Mouse (Mus musculus) limb, embryonic 13.5 days (tissue): ENCODE data around the gene Olfr1186. TPM values are rescaled to one million over a fixed set of nuclear protein-coding genes. Genes with fewer than 3 reads are reported as not detected.
"Not testable (repeated sequence)": the region's sequence is repeated elsewhere in the genome, so short reads cannot be mapped to it uniquely, and the experiment has no call there.

Experiments
- ATAC-seq: fragments of 200-750 bp; cut with Nextera tagmentation; 2 replicates; pipeline ENCODE4 v1.8.0; 2017; ENCODE audit warnings: low read depth, moderate number of reproducible peaks, moderate TSS enrichment; ENCODE audit not compliant: low FRiP score
- H3K27ac ChIP-seq: fragments of 300-500 bp; sonication (generic); 2 replicates; pipeline ENCODE4 v1.5.1; 2015; ENCODE audit warnings: inconsistent platforms, mild to moderate bottlenecking, moderate library complexity
- H3K27me3 ChIP-seq: fragments of 300-500 bp; sonication (generic); 2 replicates; pipeline ENCODE4 v1.6.1; 2015; ENCODE audit warnings: mild to moderate bottlenecking, inconsistent platforms
- H3K36me3 ChIP-seq: fragments of 300-500 bp; sonication (generic); 2 replicates; pipeline ENCODE4 v1.6.1; 2015; ENCODE audit warnings: inconsistent platforms, mild to moderate bottlenecking, moderate library complexity
- H3K4me1 ChIP-seq: fragments of 300-500 bp; sonication (generic); 2 replicates; pipeline ENCODE4 v1.6.1; 2015; ENCODE audit warnings: inconsistent platforms
- H3K4me2 ChIP-seq: fragments of 300-500 bp; sonication (generic); replicated peaks from 2 replicates; pipeline ENCODE4 v1.6.1; 2015; ENCODE audit warnings: inconsistent platforms, mild to moderate bottlenecking, moderate library complexity
- H3K4me3 ChIP-seq: fragments of 300-500 bp; sonication (generic); 2 replicates; pipeline ENCODE4 v1.5.1; 2015; ENCODE audit warnings: moderate library complexity, mild to moderate bottlenecking, inconsistent platforms
- H3K9ac ChIP-seq: fragments of 300-500 bp; sonication (generic); 2 replicates; pipeline ENCODE4 v1.6.1; 2015; ENCODE audit warnings: mild to moderate bottlenecking, inconsistent platforms
- H3K9me3 ChIP-seq: fragments of 300-500 bp; sonication (generic); 2 replicates; pipeline ENCODE4 v1.6.1; 2016; ENCODE audit warnings: inconsistent platforms
- WGBS: fragments of 180-500 bp; shearing (Covaris S2); methylation state at CpG from one replicate; pipeline ENCODE4 v1.1.7; 2015; 5-methylcytosine and 5-hydroxymethylcytosine counted together
- polyA plus RNA-seq: library from polyadenylated mRNA; unstranded; fragments of >200 nt; fragmentation: Nextera tagmentation; extraction: Ambion mirVana; gene quantifications from 2 replicates; pipeline ENCODE4 v1.2.1, GENCODE M21; 2015

Gene Olfr1186
- not detected in 2 replicates for polyA plus RNA-seq

GRCm38 (mm10) chr2:88518251-88518650, at the start of gene Olfr1186:
Gene Olfr1186 (plus strand): TSS chr2:88518551.
- H3K4me3 ChIP-seq = no peak within 1 kb of the TSS
- H3K27me3 ChIP-seq = no peaks in the 10 kb centered on the region
- no peak within 1 kb of the TSS for H3K9ac ChIP-seq
- H3K27ac ChIP-seq = no peak within 1 kb of the TSS
- 78% methylated on average over 2 of the region's 2 CpGs for WGBS
- H3K4me2 ChIP-seq = no peak within 1 kb of the TSS
- no peaks in the 10 kb centered on the region for H3K36me3 ChIP-seq
- H3K4me1 ChIP-seq = no peaks in the 10 kb centered on the region
- no peak for ATAC-seq
- H3K9me3 ChIP-seq = no peaks in the 10 kb centered on the region

GRCm38 (mm10) chr2:88483298-88483697, 35.1 kb upstream of the Olfr1186 start, which contains the start of gene Olfr1184:
Gene Olfr1184 (plus strand): TSS chr2:88483598.
- no peaks in the 10 kb centered on the region for H3K4me1 ChIP-seq
- WGBS = 81% methylated on average over 2 of the region's 2 CpGs
- H3K9ac ChIP-seq = no peak within 1 kb of the TSS

GRCm38 (mm10) chr2:88493020-88493419, 25.3 kb upstream of the Olfr1186 start, which contains the start of gene Olfr1185-ps1:
Gene Olfr1185-ps1 (plus strand): TSS chr2:88493320.
- no peak within 1 kb of the TSS for H3K27ac ChIP-seq
- ATAC-seq = no peak
- no peaks in the 10 kb centered on the region for H3K4me1 ChIP-seq
- no peaks in the 10 kb centered on the region for H3K9me3 ChIP-seq
- WGBS = 72% methylated on average over 2 of the region's 2 CpGs
- no peaks in the 10 kb centered on the region for H3K36me3 ChIP-seq
- H3K4me3 ChIP-seq = no peak within 1 kb of the TSS
- H3K9ac ChIP-seq = no peak within 1 kb of the TSS
- H3K4me2 ChIP-seq = no peak within 1 kb of the TSS
- no peaks in the 10 kb centered on the region for H3K27me3 ChIP-seq

More at GRCm38 (mm10) chr2:88483298-88483697, 35.1 kb upstream of the Olfr1186 start, which contains the start of gene Olfr1184:
- Histone ChIP-seq H3K9me3 (no peaks in the 10 kb centered on the region), H3K4me3 (no peak within 1 kb of the TSS), H3K36me3 (no peaks in the 10 kb centered on the region), H3K27ac (no peak within 1 kb of the TSS), H3K4me2 (no peak within 1 kb of the TSS), H3K27me3 (no peaks in the 10 kb centered on the region)
- ATAC-seq = no peak

GRCm38 (mm10) chr2:88525720-88526119, 7.4 kb downstream of the Olfr1186 start:
- H3K4me3 ChIP-seq = no peak overlapping the region
- no peaks in the 10 kb centered on the region for H3K4me1 ChIP-seq
- 69% methylated on average over 3 of the region's 3 CpGs for WGBS
- no peak overlapping the region for H3K4me2 ChIP-seq
- no peaks in the 10 kb centered on the region for H3K36me3 ChIP-seq
- no peaks in the 10 kb centered on the region for H3K27me3 ChIP-seq
- no peaks in the 10 kb centered on the region for H3K9me3 ChIP-seq
- ATAC-seq = no peak
- H3K27ac ChIP-seq = no peak overlapping the region
- H3K9ac ChIP-seq = no peak overlapping the region

- H3K9ac ChIP-seq = no peak within 1 kb of the TSS
- H3K4me2 ChIP-seq = no peak within 1 kb of the TSS
- no peaks in the 10 kb centered on the region for H3K4me1 ChIP-seq
- WGBS = 89% methylated on average over 2 of the region's 2 CpGs
- no peak within 1 kb of the TSS for H3K4me3 ChIP-seq
- H3K9me3 ChIP-seq = no peaks in the 10 kb centered on the region
- H3K27me3 ChIP-seq = no peaks in the 10 kb centered on the region
- H3K27ac ChIP-seq = no peak within 1 kb of the TSS
- H3K36me3 ChIP-seq = no peaks in the 10 kb centered on the region
- ATAC-seq = no peak
Measured at GRCm38 (mm10) chr2:88556635-88557034, 38.3 kb downstream of the Olfr1186 start, which contains the start of gene Olfr1188. Gene Olfr1188 (plus strand): TSS chr2:88556935.

- not testable (repeated sequence) for H3K36me3 ChIP-seq, H3K27me3 ChIP-seq, H3K4me2 ChIP-seq, H3K9ac ChIP-seq, H3K27ac ChIP-seq, H3K9me3 ChIP-seq, H3K4me3 ChIP-seq, H3K4me1 ChIP-seq, ATAC-seq
- WGBS = 93% methylated on average over 12 of the region's 12 CpGs
Measured at GRCm38 (mm10) chr2:88572696-88573095, 54.3 kb downstream of the Olfr1186 start.

Other genes with a start within 250 kb of the Olfr1186 start
- not detected in 2 replicates for gene Olfr1173, start 238.7 kb upstream of the Olfr1186 start, polyA plus RNA-seq
- gene Olfr1174-ps, start 203.4 kb upstream of the Olfr1186 start, polyA plus RNA-seq = not detected in 2 replicates
- gene Olfr1175-ps, start 191.3 kb upstream of the Olfr1186 start, polyA plus RNA-seq = not detected in 2 replicates
- gene Olfr1176, start 181.8 kb upstream of the Olfr1186 start, polyA plus RNA-seq = not detected in 2 replicates
- not detected in 2 replicates for gene Olfr1177-ps, start 172.1 kb upstream of the Olfr1186 start, polyA plus RNA-seq
- gene Olfr1178, start 131.5 kb upstream of the Olfr1186 start, polyA plus RNA-seq = not detected in 2 replicates
- not detected in 2 replicates for gene Olfr1179, start 112.1 kb upstream of the Olfr1186 start, polyA plus RNA-seq
- not detected in 2 replicates for gene Olfr1180, start 99.4 kb upstream of the Olfr1186 start, polyA plus RNA-seq
- not detected in 2 replicates for gene Olfr1181, start 92.4 kb upstream of the Olfr1186 start, polyA plus RNA-seq
- gene Gm13757, start 69.4 kb upstream of the Olfr1186 start, polyA plus RNA-seq = not detected in 2 replicates
- gene Olfr1183, start 63.7 kb upstream of the Olfr1186 start, polyA plus RNA-seq = not detected in 2 replicates
- not detected in 2 replicates for gene Olfr1184, start 35.0 kb upstream of the Olfr1186 start, polyA plus RNA-seq
- not detected in 2 replicates for gene Olfr1185-ps1, start 25.2 kb upstream of the Olfr1186 start, polyA plus RNA-seq
- gene Olfr1188, start 38.4 kb downstream of the Olfr1186 start, polyA plus RNA-seq = not detected in 2 replicates
- not detected in 2 replicates for gene Olfr1189, start 67.9 kb downstream of the Olfr1186 start, polyA plus RNA-seq
- gene Olfr1191-ps1, start 122.0 kb downstream of the Olfr1186 start, polyA plus RNA-seq = not detected in 2 replicates
- not detected in 2 replicates for gene Olfr1192-ps1, start 130.0 kb downstream of the Olfr1186 start, polyA plus RNA-seq
- not detected in 2 replicates for gene Olfr1193, start 157.1 kb downstream of the Olfr1186 start, polyA plus RNA-seq
- gene Olfr1195, start 170.6 kb downstream of the Olfr1186 start, polyA plus RNA-seq = not detected in 2 replicates
- not detected in 2 replicates for gene Olfr1196, start 186.0 kb downstream of the Olfr1186 start, polyA plus RNA-seq
- not detected in 2 replicates for gene Olfr1197, start 213.8 kb downstream of the Olfr1186 start, polyA plus RNA-seq
- gene Olfr1198, start 232.8 kb downstream of the Olfr1186 start, polyA plus RNA-seq = not detected in 2 replicates
- gene Olfr1199, start 241.9 kb downstream of the Olfr1186 start, polyA plus RNA-seq = not detected in 2 replicates